Mouse (Mus musculus) sigmoid colon, adult 10 weeks (tissue): ENCODE measurements around the gene Panx2. TPM values are rescaled to one million over a fixed set of nuclear protein-coding genes. Genes with fewer than 3 reads are reported as not detected.

ENCODE experiments used
- polyA plus RNA-seq: library from polyadenylated mRNA; stranded (reverse); fragments of 350-450 nt; fragmentation: Illumina TruSeq; extraction: RNeasy Lipid Tissue Mini Kit (QIAGEN cat#74804); gene quantifications from one replicate; pipeline ENCODE4 v1.2.3, GENCODE M21; 2014; ENCODE audit warnings: low read depth, low replicate concordance

Panx2 gene
- polyA plus RNA-seq: not detected

GRCm38 (mm10) chr15:89059161-89059931, at the start of gene Panx2:
TSS of gene Panx2 (plus strand) at chr15:89059734.

GRCm38 (mm10) chr15:89074613-89075477, 15.3 kb downstream of the Panx2 start, which contains the start of gene Trabd:
TSS of gene Trabd (plus strand) at chr15:89075124.

GRCm38 (mm10) chr15:89088607-89089247, 29.2 kb downstream of the Panx2 start, which contains the start of gene Selenoo:
TSS of gene Selenoo (plus strand) at chr15:89089084.

GRCm38 (mm10) chr15:89122649-89123366, 63.3 kb downstream of the Panx2 start, which contains the start of gene Tubgcp6:
TSS of gene Tubgcp6 (minus strand) at chr15:89123112.

Other genes with a start within 250 kb of the Panx2 start
- 5.1 TPM for gene Alg12, start 240.4 kb upstream of the Panx2 start, polyA plus RNA-seq
- gene Creld2, start 240.1 kb upstream of the Panx2 start, polyA plus RNA-seq: 6.4 TPM
- gene Pim3, start 197.5 kb upstream of the Panx2 start, polyA plus RNA-seq: 2.9 TPM
- gene Ttll8, start 105.3 kb upstream of the Panx2 start, polyA plus RNA-seq: not detected
- gene Mlc1, start 80.7 kb upstream of the Panx2 start, polyA plus RNA-seq: not detected
- not detected for gene Mov10l1, start 76.8 kb upstream of the Panx2 start, polyA plus RNA-seq
- 4.7 TPM for gene Trabd, start 15.4 kb downstream of the Panx2 start, polyA plus RNA-seq
- gene Selenoo, start 29.4 kb downstream of the Panx2 start, polyA plus RNA-seq: 6.4 TPM
- gene Tubgcp6, start 63.4 kb downstream of the Panx2 start, polyA plus RNA-seq: 1.4 TPM
- 0.63 TPM for gene Hdac10, start 69.0 kb downstream of the Panx2 start, polyA plus RNA-seq
- 1.2 TPM for gene Mapk12, start 81.0 kb downstream of the Panx2 start, polyA plus RNA-seq
- gene Mapk11, start 89.9 kb downstream of the Panx2 start, polyA plus RNA-seq: 0.41 TPM
- gene Plxnb2, start 121.1 kb downstream of the Panx2 start, polyA plus RNA-seq: 8.3 TPM
- gene Dennd6b, start 136.8 kb downstream of the Panx2 start, polyA plus RNA-seq: 0.66 TPM
- 12.7 TPM for gene Ppp6r2, start 151.8 kb downstream of the Panx2 start, polyA plus RNA-seq